Mouse (Mus musculus) limb, embryonic 12.5 days (tissue): Measurements from ENCODE around the gene Enpp7. TPM values are rescaled to one million over a fixed set of nuclear protein-coding genes. Genes with fewer than 3 reads are reported as not detected.

Source experiments
- ATAC-seq: fragments of 200-750 bp; cut with Nextera tagmentation; 2 replicates; pipeline ENCODE4 v1.8.0; 2017; ENCODE audit warnings: low read depth, moderate TSS enrichment; ENCODE audit not compliant: insufficient number of reproducible peaks, insufficient read depth, low FRiP score, low TSS enrichment
- H3K27ac ChIP-seq: fragments of 300-500 bp; sonication (generic); 2 replicates; pipeline ENCODE4 v1.5.1; 2016; ENCODE audit warnings: mild to moderate bottlenecking, moderate library complexity
- H3K27me3 ChIP-seq: fragments of 300-500 bp; sonication (generic); 2 replicates; pipeline ENCODE4 v1.6.1; 2016; ENCODE audit warnings: mild to moderate bottlenecking, moderate library complexity
- H3K36me3 ChIP-seq: fragments of 300-500 bp; sonication (generic); 2 replicates; pipeline ENCODE4 v1.6.1; 2016; ENCODE audit warnings: mild to moderate bottlenecking, moderate library complexity
- H3K4me1 ChIP-seq: fragments of 300-500 bp; sonication (generic); replicated peaks from 2 replicates; pipeline ENCODE4 v1.6.1; 2016
- H3K4me2 ChIP-seq: fragments of 300-500 bp; sonication (generic); 2 replicates; pipeline ENCODE4 v1.6.1; 2016; ENCODE audit warnings: mild to moderate bottlenecking, moderate library complexity
- H3K4me3 ChIP-seq: fragments of 300-500 bp; sonication (generic); replicated peaks from 2 replicates; pipeline ENCODE4 v1.5.1; 2016; ENCODE audit warnings: mild to moderate bottlenecking
- H3K9ac ChIP-seq: fragments of 300-500 bp; sonication (generic); replicated peaks from 2 replicates; pipeline ENCODE4 v1.6.1; 2016; ENCODE audit warnings: mild to moderate bottlenecking, moderate library complexity
- H3K9me3 ChIP-seq: fragments of 300-500 bp; sonication (generic); 2 replicates; pipeline ENCODE4 v1.6.1; 2016; ENCODE audit warnings: mild to moderate bottlenecking, moderate library complexity
- WGBS: fragments of 180-500 bp; shearing (Covaris S2); methylation state at CpG from one replicate; pipeline ENCODE4 v1.1.7; 2016; 5-methylcytosine and 5-hydroxymethylcytosine counted together
- polyA plus RNA-seq: library from polyadenylated mRNA; unstranded; fragments of >200 nt; fragmentation: Nextera tagmentation; extraction: Ambion mirVana; gene quantifications from 2 replicates; pipeline ENCODE4 v1.2.1, GENCODE M21; 2016

The Enpp7 gene
- polyA plus RNA-seq, 1 experiment from 2014 or later, result not detected

- 40% methylated on average over 18 of the region's 18 CpGs for WGBS
- H3K4me2 ChIP-seq, result no peak overlapping the region
- peaks cover 58% of the 10 kb centered on the region for H3K27me3 ChIP-seq
- no peak overlapping the region for H3K4me3 ChIP-seq
- ATAC-seq, result no peak
- H3K4me1 ChIP-seq, result peaks cover 5% of the 10 kb centered on the region
- no peak overlapping the region for H3K9ac ChIP-seq
- H3K9me3 ChIP-seq, result no peaks in the 10 kb centered on the region
- no peaks in the 10 kb centered on the region for H3K36me3 ChIP-seq
- H3K27ac ChIP-seq, result no peak overlapping the region
These were observed 15.3 kb upstream of the Enpp7 start for GRCm38 (mm10) chr11:118972431-118973377.

GRCm38 (mm10) chr11:118974340-118974739 lies 13.6 kb upstream of the Enpp7 start:
- no peak overlapping the region for H3K4me3 ChIP-seq
- H3K27ac ChIP-seq, result no peak overlapping the region
- no peaks in the 10 kb centered on the region for H3K36me3 ChIP-seq
- no peak for ATAC-seq
- H3K4me1 ChIP-seq, result peaks cover 5% of the 10 kb centered on the region
- H3K9me3 ChIP-seq, result no peaks in the 10 kb centered on the region
- no peak overlapping the region for H3K4me2 ChIP-seq
- no peak overlapping the region for H3K9ac ChIP-seq
- whole genome bisulfite sequencing, result 70% methylated on average over 7 of the region's 7 CpGs
- peaks cover 65% of the 10 kb centered on the region for H3K27me3 ChIP-seq

- peak overlapping the region; percentile 13 for H3K4me2 ChIP-seq
These were observed 12.6 kb upstream of the Enpp7 start for GRCm38 (mm10) chr11:118975427-118975826.

GRCm38 (mm10) chr11:118975917-118976316 lies 12.1 kb upstream of the Enpp7 start:
- H3K36me3 ChIP-seq, result no peaks in the 10 kb centered on the region
- H3K27me3 ChIP-seq, result peaks cover 62% of the 10 kb centered on the region
- H3K27ac ChIP-seq, result no peak overlapping the region
- WGBS, result 18% methylated on average over 12 of the region's 12 CpGs
- H3K9me3 ChIP-seq, result no peaks in the 10 kb centered on the region
- no peak overlapping the region for H3K9ac ChIP-seq
- peak overlapping the region; percentile 13 for H3K4me2 ChIP-seq
- peaks cover 5% of the 10 kb centered on the region for H3K4me1 ChIP-seq
- H3K4me3 ChIP-seq, result no peak overlapping the region
- ATAC-seq, result 0 out of 2 replicates have a peak, but pooled peaks have one; percentile 20

More at GRCm38 (mm10) chr11:118975427-118975826, 12.6 kb upstream of the Enpp7 start:
- Histone ChIP-seq H3K9ac (no peak overlapping the region), H3K27me3 (peaks cover 65% of the 10 kb centered on the region), H3K36me3 (no peaks in the 10 kb centered on the region), H3K27ac (no peak overlapping the region), H3K4me1 (peaks cover 5% of the 10 kb centered on the region), H3K4me3 (no peak overlapping the region), H3K9me3 (no peaks in the 10 kb centered on the region)
- ATAC-seq, result no peak
- 3% methylated on average over 10 of the region's 10 CpGs for WGBS

GRCm38 (mm10) chr11:118980388-118980787 lies 7.6 kb upstream of the Enpp7 start:
- H3K4me3 ChIP-seq, result no peak overlapping the region
- no peak overlapping the region for H3K9ac ChIP-seq
- WGBS, result 72% methylated on average over 2 of the region's 2 CpGs
- no peak overlapping the region for H3K4me2 ChIP-seq
- H3K36me3 ChIP-seq, result no peaks in the 10 kb centered on the region
- H3K27ac ChIP-seq, result no peak overlapping the region
- no peaks in the 10 kb centered on the region for H3K9me3 ChIP-seq
- H3K27me3 ChIP-seq, result peaks cover 29% of the 10 kb centered on the region
- H3K4me1 ChIP-seq, result peaks cover 5% of the 10 kb centered on the region
- ATAC-seq, result no peak

GRCm38 (mm10) chr11:118981012-118981776 lies 6.8 kb upstream of the Enpp7 start:
- H3K36me3 ChIP-seq, result no peaks in the 10 kb centered on the region
- no peak overlapping the region for H3K4me3 ChIP-seq
- H3K9ac ChIP-seq, result no peak overlapping the region
- H3K9me3 ChIP-seq, result no peaks in the 10 kb centered on the region
- H3K27me3 ChIP-seq, result peaks cover 29% of the 10 kb centered on the region
- WGBS, result 66% methylated on average over 18 of the region's 18 CpGs
- H3K27ac ChIP-seq, result no peak overlapping the region
- H3K4me1 ChIP-seq, result no peaks in the 10 kb centered on the region
- no peak for ATAC-seq
- H3K4me2 ChIP-seq, result no peak overlapping the region

- no peak overlapping the region for H3K4me2 ChIP-seq
- no peaks in the 10 kb centered on the region for H3K36me3 ChIP-seq
- peaks cover 25% of the 10 kb centered on the region for H3K27me3 ChIP-seq
- no peak overlapping the region for H3K27ac ChIP-seq
- 39% methylated on average over 12 of the region's 12 CpGs for whole genome bisulfite sequencing
- H3K4me1 ChIP-seq, result no peaks in the 10 kb centered on the region
- ATAC-seq, result no peak
- no peak overlapping the region for H3K9ac ChIP-seq
- H3K9me3 ChIP-seq, result no peaks in the 10 kb centered on the region
- no peak overlapping the region for H3K4me3 ChIP-seq
These were observed 5.3 kb upstream of the Enpp7 start for GRCm38 (mm10) chr11:118982593-118983113.

- ATAC-seq, result no peak
- Histone ChIP-seq H3K4me3 (no peak overlapping the region), H3K27me3 (peaks cover 9% of the 10 kb centered on the region; the same call in 1 of the 2 replicates), H3K36me3 (no peaks in the 10 kb centered on the region), H3K27ac (no peak overlapping the region), H3K4me2 (no peak overlapping the region), H3K4me1 (no peaks in the 10 kb centered on the region), H3K9ac (no peak overlapping the region), H3K9me3 (no peaks in the 10 kb centered on the region)
- 58% methylated on average over 5 of the region's 5 CpGs for WGBS
These were observed 2.4 kb upstream of the Enpp7 start for GRCm38 (mm10) chr11:118985571-118985970.

- no peak for ATAC-seq
- 61% methylated on average over 3 of the region's 3 CpGs for WGBS
- H3K4me3 ChIP-seq, result no peak overlapping the region
- no peaks in the 10 kb centered on the region for H3K36me3 ChIP-seq
- H3K27ac ChIP-seq, result no peak overlapping the region
- peaks cover 8% of the 10 kb centered on the region for H3K27me3 ChIP-seq
- 0 out of 2 replicates have a peak, but pooled peaks cover 5% of the 10 kb centered on the region for H3K4me1 ChIP-seq
- no peak overlapping the region for H3K9ac ChIP-seq
- H3K9me3 ChIP-seq, result no peaks in the 10 kb centered on the region
- H3K4me2 ChIP-seq, result no peak overlapping the region
These were observed 4.8 kb downstream of the Enpp7 start for GRCm38 (mm10) chr11:118992781-118993180.

GRCm38 (mm10) chr11:118995448-118995847 lies 7.5 kb downstream of the Enpp7 start:
- Histone ChIP-seq H3K9me3 (no peaks in the 10 kb centered on the region), H3K27me3 (peaks cover 21% of the 10 kb centered on the region), H3K36me3 (no peaks in the 10 kb centered on the region), H3K4me3 (no peak overlapping the region), H3K9ac (no peak overlapping the region), H3K4me1 (peaks cover 18% of the 10 kb centered on the region), H3K27ac (0 out of 2 replicates have a peak overlapping the region, but pooled peaks have one; percentile 1), H3K4me2 (no peak overlapping the region)
- no peak for ATAC-seq
- 30% methylated on average over 4 of the region's 4 CpGs for WGBS

- Histone ChIP-seq H3K4me2 (no peak overlapping the region), H3K4me3 (no peak overlapping the region), H3K9ac (no peak overlapping the region), H3K27me3 (peaks cover 21% of the 10 kb centered on the region), H3K9me3 (peaks cover 4% of the 10 kb centered on the region; the same call in 1 of the 2 replicates), H3K36me3 (no peaks in the 10 kb centered on the region), H3K27ac (no peak overlapping the region), H3K4me1 (peaks cover 18% of the 10 kb centered on the region)
- 79% methylated on average over 3 of the region's 3 CpGs for WGBS
- ATAC-seq, result no peak
These were observed 9.2 kb downstream of the Enpp7 start for GRCm38 (mm10) chr11:118997182-118997581.
